Mouse (Mus musculus) layer of hippocampus, adult 11-12 months (tissue): ENCODE measurements around the gene Sirt5.

Experiments
- DNase-seq: peaks from one replicate; pipeline ENCODE4 v3.0.0; 2022; ENCODE audit warnings: low spot score

The Sirt5 gene

DNA sequence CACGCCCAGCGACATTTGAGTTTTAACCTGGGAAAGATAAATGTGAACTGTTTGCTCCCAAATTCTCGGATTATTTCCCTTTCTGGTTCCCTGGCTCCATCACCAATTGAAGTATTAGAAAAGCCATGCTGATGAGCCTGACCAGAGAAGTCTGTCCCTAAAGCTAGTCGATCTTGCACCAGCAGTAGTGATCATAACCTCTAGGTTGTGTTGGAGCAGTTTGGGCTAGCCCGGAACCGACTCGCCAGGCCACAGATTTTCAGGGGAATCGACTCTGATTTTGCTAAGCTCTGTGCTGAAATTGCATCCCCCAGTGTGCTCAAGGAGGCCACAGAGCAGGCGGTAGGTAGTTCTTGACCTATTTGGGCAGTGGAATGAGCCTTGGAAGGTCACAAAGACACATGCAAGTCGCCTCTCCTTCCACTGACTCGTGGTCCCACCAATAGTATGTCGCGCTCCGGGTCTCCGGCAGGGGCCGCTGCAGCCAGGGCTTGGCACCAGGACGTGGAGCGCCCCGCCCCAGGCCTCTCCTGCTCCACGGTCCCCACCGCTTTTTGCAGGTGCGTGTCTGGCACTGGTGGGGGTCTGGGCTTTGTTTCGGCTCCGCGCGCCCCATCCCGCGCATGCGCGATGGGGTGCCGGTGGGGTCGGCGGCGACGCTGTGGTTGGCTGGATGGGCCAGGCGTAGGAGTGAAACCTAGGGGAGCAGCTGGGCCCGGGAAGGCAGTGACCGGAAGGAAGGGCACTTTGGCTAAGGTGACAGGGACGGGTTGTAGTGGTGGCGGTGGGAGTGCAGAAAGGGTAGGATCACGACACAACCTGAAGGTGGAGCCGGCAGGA is at the start of gene Sirt5:
Gene Sirt5 (plus strand): TSS at position 512 of the 840 bp plus-strand sequence.
- DNase-seq, result peak; percentile 86

DNA sequence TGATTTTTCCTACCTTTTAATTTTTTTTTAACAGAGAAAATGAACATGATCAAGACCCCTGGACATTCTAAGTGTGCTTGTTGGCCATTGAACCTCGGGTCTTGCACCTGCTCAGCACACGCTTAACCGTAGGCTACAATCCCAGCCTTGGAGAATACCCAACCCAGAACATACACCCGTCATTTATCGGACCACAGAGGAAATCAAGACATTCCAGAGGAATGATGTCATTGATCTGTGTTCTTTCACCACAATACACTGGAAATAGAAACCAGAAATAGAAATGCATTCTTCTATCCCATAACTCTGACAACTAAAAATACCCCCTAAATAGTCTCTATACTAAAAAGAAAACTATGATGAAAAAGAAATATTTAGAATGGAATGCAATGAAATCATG is 47.9 kb upstream of the Sirt5 start:
- DNase-seq, result no peak

DNA sequence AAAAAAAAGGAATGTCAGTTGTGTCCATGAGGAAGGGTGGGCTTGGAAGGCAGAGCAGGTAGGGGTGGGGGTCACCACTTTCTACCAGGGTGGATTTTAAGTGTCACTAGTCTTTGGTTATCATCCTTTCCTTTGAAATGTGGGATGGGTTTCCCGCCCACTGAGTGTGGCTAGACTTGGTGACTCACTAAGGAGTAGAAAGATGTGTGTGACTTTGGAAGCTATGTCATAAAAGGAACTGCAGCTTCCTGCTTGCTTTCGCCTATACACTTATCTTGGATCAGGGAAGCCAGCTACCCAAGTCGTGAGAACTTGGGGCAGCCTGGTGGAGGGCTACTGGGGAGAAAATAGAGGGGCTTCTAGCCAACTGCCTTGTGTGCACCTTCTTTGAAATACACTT is 45.9 kb upstream of the Sirt5 start:
- DNase-seq, result no peak

DNA sequence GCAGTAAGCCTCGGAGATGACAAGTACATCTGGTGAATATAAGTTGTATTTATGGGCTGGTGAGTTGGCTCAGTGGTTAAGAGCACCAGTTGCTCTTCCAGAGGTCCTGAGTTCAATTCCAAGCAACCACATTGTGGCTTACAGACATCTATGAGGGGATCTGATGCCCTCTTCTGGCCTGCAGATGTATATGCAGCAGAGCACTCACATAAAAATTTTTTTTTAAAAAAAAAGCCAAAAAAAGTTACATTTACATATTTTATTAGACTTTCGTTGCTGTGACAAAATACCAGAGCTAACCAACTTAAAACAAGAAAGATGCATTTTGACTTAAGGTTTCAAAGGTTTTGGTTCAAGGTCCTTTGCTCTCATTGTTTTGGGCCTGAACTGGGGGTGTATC is 43.8 kb upstream of the Sirt5 start:
- no peak for DNase-seq

DNA sequence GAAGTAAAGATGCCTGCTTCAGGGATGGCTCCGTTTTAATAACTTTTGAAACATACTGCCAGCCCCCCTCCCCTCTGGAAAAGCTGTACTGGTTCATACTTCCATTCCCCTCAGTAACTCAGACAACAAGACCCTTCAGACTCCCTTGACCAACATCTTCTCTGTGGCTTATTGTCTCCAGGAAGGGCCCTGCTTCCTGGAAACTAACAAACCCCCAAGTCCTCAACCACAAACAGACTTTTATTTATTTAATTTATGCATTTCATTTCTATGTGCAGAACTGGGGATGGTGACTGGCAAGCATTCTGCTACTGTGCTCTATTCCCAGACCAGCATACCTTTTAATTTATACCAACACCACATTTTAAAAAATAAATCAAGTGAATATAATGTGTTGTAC is 39.9 kb upstream of the Sirt5 start:
- DNase-seq, result no peak

DNA sequence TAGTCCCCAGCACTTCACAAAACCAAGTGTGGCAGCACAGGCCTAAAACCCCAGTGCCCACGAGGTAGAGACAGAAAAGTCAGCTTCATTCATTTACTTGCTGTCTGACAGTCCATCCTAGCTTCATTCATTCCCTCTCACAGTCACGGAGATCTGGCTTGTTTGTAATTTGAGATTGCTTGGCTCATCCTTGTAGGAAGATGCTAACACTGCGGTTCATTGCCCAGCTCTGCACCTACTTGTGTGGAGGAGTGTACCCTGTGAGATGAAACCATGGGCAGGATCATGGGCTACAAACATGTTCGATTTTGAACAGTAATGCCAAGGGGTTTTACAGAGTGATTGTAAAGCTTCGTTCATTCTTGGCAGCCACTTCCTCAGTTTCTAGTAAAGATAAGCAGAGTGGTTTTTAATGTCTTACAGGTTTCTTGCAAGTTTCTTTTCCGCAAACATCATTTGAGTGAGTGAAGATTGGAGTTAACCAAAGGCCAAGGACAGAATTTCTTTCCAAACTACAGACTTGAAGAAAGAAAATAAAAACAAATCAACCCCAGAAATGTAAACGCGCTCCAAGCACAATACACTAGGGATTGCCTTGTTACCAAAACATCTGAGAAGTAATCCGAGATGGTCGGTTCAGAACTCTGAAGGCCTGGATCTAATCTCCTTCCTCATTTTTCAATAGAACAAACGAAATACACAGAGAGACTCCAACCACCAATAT is 33.4 kb upstream of the Sirt5 start:
- DNase-seq, result no peak

DNA sequence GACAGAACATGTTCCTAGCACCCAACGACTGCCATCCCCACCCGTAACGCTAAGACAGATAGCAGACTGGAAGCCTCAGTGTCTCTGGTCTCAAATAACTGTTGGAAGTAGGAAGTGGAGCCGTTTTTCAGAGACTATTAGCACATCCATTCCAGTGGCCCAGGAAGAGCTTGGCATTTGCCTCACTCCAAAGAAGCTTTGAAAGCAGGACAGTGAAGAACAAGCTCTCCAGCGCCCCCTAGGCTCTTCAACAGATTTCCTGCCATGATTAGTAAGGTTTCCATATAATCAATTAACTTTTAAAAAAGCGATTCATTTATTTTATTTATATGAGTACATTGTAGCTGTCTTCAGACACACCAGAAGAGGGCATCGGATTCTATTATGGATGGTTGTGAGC is 32.7 kb upstream of the Sirt5 start:
- DNase-seq, result peak; percentile 14

DNA sequence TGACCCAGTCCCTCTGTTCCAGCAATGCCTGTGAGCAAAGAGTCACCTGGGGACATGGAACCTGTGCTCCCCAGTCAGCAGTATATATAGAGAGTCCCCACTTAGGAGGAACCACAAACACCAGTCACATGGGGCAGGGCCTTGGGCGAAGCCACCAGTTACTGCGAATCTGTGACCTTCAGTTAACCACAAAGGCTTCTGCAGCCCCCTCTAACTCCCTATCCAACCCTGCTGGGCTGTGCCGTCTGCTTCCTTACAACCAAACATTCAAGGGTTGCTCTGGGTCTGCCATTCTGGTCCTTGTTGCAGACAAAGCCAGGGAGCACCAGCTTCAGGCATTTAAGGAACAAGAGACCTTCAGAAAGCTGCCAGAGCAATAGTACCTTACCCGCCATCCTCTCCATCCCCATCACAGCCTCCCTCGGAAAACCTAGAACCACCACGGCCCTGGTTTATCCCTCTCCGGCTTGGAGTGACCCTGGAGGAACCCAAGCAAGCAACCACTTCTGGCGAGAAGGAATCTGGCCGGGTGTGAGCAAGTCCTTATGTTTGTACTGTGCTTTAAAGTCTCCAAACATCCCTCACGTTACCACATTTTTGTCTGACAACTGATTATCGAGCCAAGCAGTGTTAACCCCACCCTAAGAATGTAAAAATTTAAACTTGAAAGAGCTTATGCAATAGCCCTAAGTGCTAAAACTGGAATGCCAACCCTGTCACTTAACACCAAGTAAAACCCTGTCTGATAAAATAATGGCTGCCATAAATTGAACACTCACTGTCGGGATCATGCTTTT is 28.7 kb upstream of the Sirt5 start:
- DNase-seq, result no peak

DNA sequence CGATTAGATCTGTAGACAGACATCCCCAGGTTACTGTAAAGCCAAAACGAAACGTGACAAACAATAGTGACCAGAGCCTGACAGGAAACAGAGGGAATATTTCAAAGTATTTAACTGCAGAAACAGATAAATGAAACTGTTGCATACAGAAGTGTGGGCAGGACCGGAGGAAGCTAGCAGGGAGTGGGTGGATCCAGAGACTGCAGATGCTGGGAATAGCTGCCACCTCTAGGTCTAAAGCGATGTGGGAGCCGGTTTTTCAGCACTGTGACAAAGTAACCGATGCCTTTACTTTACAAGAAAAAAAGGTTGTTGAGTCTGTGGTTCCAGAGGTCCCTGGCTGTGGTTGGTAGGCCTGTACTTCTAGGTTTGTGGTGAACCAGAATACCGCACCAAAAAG is 27.3 kb upstream of the Sirt5 start:
- DNase-seq, result no peak

DNA sequence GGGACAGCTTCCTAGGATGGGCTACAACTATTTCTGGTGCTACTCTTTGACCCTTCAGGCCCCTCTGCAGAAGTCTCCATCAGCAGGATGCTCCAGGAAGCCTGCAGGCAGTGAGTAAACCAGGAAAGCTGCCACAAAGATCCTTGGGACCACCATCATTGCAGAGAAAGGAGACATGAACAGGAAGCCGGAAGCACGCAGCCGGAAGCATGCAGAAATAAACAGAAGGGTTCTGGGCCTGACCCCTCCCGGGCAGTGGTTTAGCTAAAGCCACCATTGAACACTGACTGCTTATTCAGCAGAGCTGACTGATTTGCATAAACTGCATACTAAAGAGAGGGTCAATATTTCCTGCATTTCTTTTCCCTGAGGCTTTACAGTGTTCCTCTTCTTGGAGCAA is 26.7 kb upstream of the Sirt5 start:
- no peak for DNase-seq

DNA sequence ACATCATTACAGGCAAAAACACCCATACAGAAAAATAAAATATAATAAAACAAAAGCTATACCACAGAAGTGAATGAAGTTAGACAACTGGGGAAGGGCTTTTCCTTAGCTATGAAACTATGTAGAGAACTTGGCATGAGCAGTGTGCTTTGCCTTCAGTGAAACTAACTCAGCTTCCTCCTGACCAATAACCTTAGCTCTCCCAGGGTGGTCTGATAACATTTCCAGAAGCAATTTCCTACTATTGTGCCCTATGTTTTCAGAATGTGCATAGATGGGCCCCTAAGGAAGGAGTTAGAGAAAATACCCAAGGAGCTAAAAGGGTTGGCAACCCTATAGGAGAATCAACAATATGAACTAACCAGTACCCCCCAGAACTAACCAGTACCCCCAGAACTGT is 18.5 kb upstream of the Sirt5 start:
- no peak for DNase-seq

DNA sequence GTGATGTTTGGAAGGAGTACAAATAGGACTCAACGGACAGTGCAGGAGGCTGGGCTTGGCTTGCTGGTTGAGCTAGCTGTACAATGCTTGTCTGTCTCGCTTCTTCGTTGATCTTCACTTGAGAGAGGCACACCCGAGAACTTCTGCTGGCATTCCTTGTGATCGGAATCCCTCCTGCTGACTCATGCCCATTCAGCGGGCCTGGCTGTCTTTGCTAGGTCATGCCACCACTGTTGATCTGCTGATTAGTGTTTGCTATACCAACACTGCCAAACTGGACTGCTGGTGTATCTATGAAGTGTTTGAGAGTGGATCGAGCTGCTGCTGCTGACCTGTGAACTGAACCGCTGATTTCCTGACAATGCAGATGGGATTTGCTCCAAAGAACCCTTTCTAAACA is 15.9 kb upstream of the Sirt5 start:
- no peak for DNase-seq

DNA sequence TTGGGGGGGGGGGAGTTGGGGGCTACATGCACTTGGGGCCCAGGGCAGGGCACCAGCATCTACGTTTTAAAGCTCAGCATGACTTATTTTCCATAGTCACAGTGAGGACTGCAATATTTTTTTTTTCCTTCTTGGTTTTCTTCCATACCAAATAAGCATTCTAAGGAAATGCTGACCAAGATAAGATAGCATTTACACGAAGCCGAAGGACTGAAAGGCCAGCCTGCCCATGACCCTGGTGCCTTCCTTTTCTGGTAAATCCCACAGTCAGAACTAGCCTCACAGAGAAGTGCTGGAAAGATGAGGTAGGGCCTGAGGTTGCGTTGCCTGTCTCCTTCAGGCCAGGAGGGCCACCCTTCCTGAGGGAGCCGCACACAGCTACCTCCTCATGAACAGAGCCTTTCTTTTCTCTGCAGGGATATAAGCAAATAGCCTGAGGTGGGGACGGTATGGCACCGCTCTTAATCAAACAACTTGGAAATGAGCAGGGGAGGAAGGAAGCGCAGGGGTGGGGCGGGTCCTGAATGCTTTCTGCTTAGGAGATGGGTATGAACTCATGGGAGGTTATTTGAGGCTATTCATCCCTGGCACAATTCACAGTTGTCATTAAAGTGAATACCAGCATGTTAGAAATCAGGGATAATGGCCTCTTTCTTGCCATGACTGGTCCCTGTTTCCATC is 14.7 kb upstream of the Sirt5 start:
- no peak for DNase-seq

DNA sequence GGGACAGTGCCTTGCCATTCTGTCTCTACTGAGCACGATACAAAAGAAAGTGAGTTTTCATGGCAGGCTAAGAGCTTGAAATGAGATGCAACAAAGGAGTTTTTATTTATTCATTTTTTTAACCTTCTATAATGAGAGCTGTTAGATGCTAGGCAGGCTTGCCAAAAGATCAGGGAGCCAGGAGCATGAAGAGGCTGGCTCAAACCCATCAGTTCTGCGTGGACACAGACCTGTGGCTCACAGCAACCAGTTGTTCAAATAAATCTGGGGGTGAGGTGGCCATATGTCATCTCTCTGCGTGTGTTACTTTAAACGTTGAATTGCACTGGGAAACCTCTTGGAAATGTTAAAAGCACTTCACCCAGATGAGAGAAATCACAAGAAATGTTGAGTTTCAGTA is 11.9 kb upstream of the Sirt5 start:
- no peak for DNase-seq

DNA sequence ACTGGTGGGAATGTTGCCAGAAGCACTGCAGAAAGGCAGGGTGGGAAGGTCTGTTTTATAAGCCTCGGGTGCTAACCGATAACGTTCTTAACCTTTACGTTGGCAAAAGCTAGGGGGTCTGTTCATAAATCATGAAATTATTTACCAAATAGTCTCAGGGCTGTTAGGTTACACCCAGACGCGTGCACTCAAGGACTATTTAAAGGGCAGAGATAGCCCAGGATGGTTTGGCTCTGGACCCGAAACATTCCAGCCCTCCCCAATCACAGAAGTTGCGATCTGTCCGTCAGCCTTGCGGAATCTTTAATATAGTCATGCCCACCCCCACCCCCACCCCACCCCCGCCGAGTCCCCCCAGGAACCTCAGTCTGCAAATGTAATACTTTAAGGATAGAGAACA is 10.9 kb upstream of the Sirt5 start:
- no peak for DNase-seq

DNA sequence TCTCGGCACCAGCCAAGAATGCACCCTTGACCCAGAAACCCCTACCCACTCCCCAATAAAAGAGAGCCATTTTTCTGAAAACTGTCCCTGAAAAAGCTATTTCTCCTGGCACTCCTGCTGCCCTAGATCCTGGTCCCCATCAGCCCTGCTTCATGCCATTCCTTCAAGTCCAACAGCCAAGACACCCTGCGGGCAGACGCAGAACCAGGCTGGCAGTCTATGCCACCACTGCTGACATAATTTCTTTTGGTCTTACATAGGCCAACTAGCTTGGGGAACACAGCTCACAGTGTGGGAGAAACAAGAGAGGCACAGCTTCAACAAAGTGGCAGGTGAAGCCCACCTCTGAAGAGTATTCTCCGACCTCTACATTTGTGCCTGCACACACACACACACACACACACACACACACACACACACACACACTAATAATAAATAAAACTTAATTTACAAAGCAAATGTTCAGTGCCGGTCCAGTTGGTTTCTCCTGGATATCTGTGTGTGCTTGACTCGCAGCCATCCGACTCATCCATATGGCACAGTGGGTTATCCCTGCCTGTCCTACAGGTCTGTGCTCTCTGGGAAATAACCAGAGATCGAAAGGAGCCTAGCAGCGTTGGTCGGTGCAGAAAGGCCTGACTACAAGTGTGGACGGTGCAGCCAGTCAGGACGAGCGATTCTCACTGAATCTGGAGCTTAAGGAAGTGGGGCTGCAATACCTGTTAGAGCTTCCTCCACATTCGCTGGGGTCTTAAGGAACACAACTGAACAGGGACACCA is 8.8 kb upstream of the Sirt5 start:
- no peak for DNase-seq

DNA sequence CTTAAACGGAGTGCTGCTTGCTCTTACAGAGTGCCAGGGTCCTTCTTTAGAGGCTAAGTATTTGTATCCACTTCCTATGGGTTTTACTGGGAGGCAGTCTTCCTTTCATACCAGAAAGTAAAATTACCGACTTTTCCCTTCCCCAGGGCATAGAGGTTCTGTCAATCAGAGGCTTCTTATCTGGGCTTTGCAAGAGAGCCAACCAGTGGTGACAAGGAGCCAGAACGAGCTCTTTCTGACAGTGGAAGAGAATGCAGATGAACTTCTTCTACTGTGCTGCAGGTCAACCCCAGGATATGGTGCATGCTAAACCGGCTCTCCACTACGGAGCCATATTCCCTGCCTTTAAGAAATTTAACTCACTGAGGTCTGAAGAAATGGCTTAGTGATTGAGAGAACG is 4.8 kb upstream of the Sirt5 start:
- no peak for DNase-seq

DNA sequence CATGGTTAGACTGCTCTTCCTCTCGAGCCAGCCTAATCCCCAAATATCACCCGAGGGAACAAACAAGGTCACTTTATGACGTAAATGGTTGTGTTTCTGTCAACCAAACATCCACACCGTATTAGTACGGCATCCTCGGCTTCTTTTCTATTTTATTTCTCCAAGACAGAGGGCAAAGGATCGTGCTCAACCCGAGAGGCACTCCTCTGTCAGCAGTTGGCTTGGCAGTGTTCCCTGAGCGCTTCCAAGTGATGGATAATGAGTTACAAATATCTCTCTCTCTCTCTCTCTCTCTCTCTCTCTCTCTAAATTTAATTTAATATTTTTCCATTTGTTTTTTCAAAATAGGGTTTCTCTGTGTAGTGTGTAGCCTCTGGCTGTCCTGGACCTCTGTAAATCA is 2.9 kb upstream of the Sirt5 start:
- DNase-seq, result no peak

DNA sequence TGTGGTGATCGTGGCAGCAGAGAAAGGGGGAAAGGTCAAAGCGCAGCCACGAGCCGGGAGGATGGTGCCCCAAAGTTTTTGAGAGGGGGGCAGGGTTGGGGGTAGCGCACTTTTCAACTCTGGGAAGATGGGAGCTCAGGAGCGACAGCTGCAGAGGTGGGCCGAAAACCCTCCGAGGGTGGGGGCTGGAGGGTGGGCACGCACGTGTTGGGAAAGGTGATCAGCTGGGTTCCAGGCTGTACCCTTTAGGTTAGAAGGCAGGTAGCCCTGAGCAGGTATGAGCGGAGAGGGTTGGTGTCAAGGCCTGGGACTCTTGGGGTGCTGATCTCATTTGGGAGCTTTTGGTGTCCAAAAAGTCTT is 509 bp downstream of the Sirt5 start:
- DNase-seq, result no peak

DNA sequence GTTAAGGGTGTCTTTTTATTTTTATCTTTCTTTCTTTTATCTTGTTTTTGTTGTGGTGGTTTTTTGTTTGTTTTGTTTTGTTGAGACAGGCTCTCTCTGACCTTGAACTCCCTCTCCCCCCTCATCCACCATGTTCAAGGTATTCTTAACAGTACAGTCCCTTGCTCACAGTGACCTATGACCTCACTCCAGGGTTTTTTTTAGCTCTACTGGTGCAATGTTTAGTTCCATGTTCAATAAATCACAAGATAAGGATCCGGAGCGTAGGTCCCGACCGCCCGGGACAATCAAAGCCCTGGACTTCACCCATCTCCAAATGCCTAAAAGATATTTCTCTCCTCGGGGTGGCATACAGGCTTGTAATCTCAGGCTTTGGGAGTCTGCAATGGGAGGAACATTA is 4.8 kb downstream of the Sirt5 start:
- DNase-seq, result no peak

DNA sequence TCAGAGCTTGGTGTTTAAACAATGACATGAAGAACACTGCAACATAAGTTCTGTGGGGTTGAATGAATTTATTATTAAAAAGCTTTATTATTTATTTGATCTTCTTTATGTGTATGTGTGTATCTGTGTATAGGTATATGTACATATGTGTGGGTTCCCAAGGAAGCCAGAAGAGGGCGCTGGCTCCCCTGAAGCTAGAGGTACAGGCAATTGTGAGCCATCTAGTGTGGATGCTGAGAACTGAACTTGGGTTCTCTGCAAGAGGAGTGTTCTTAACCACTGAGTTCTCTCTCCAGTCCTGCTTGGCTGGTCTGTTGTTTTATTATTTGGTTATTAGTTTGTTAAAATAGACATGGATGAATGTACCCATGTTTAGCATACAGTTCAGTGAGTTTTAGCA is 7.6 kb downstream of the Sirt5 start:
- DNase-seq, result no peak

DNA sequence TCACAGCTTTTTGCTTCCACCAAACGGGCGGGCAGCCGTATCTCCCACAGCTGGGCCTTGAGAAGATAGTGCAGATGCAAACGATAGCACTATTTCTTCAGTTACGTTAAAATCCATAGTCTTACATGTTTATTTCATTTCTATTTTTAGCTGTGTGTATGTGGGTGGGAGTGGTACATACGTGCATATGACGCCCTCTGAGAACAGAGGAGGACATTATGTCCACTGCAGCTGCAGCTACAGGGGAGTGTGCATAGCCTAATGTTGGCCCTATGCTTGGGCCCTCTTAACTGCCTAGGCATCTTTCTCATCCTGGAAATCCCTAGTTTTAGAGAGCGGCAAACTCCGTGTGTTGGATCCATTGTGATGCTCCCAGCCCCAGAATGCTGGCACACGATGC is 8.9 kb downstream of the Sirt5 start:
- DNase-seq, result no peak
